Mouse (Mus musculus) forebrain, postnatal 0 days (tissue): ENCODE measurements around the gene Cyb5r3. TPM values are rescaled to one million over a fixed set of nuclear protein-coding genes. Genes with fewer than 3 reads are reported as not detected.

Experiments used
- ATAC-seq: fragments of 200-750 bp; cut with Nextera tagmentation; 2 replicates; pipeline ENCODE4 v1.8.0; 2017; ENCODE audit warnings: mild to moderate bottlenecking, moderate library complexity
- DNase-seq: peaks from one replicate; pipeline ENCODE4 v3.0.0-alpha.2; 2015
- H3K27ac ChIP-seq: fragments of 300-500 bp; sonication (generic); 2 replicates; pipeline ENCODE4 v1.5.1; 2014; ENCODE audit warnings: low read depth, mild to moderate bottlenecking, antibody characterized with exemption, low read length, moderate library complexity, mixed read lengths
- H3K27me3 ChIP-seq: fragments of 300-500 bp; sonication (generic); 2 replicates; pipeline ENCODE4 v1.6.1; 2014; ENCODE audit warnings: mild to moderate bottlenecking, low read length, mixed read lengths; ENCODE audit not compliant: insufficient read depth
- H3K36me3 ChIP-seq: fragments of 300-500 bp; sonication (generic); 2 replicates; pipeline ENCODE4 v1.6.1; 2014; ENCODE audit warnings: mild to moderate bottlenecking, moderate library complexity; ENCODE audit not compliant: insufficient read depth
- H3K4me1 ChIP-seq: fragments of 300-500 bp; sonication (generic); 2 replicates; pipeline ENCODE4 v1.6.1; 2014; ENCODE audit warnings: antibody characterized with exemption; ENCODE audit not compliant: insufficient read depth
- H3K4me2 ChIP-seq: fragments of 300-500 bp; sonication (generic); 2 replicates; pipeline ENCODE4 v1.6.1; 2014; ENCODE audit warnings: low read depth, mild to moderate bottlenecking, moderate library complexity
- H3K4me3 ChIP-seq: fragments of 300-500 bp; sonication (generic); 2 replicates; pipeline ENCODE4 v1.5.1; 2014; ENCODE audit warnings: low read depth, low read length, mixed read lengths
- H3K9ac ChIP-seq: fragments of 300-500 bp; sonication (generic); 2 replicates; pipeline ENCODE4 v1.6.1; 2014; ENCODE audit warnings: mild to moderate bottlenecking
- H3K9me3 ChIP-seq: fragments of 300-500 bp; sonication (generic); 2 replicates; pipeline ENCODE4 v1.6.1; 2016; ENCODE audit warnings: low read length
- CTCF ChIP-seq: sonication (generic); IDR thresholded peaks from 2 replicates; pipeline ENCODE4 v1.5.1; 2016; ENCODE audit warnings: antibody characterized with exemption, control low read depth, low read depth
- WGBS: fragments of 180-500 bp; shearing (Covaris S2); extraction: QIAGEN DNeasy Blood & Tissue Kit; methylation state at CpG from one replicate; pipeline ENCODE4 v1.1.7; 2014; 5-methylcytosine and 5-hydroxymethylcytosine counted together
- polyA plus RNA-seq: library from polyadenylated mRNA; unstranded; fragments of >200 nt; fragmentation: Nextera tagmentation; extraction: Ambion mirVana; gene quantifications from 2 replicates; pipeline ENCODE4 v1.2.1, GENCODE M21; 2015
- total RNA-seq: library from RNA; depleted of rRNA; stranded (reverse); fragments of >200 nt; gene quantifications from 2 replicates; pipeline ENCODE4 v1.2.3, GENCODE M21; 2014

Cyb5r3 gene
- total and polyA plus RNA-seq, 2 experiments from 2014 or later: 92.5 to 149 TPM

- Histone ChIP-seq H3K27ac (no peak overlapping the region), H3K9ac (no peak overlapping the region), H3K36me3 (no peaks in the 10 kb centered on the region), H3K27me3 (no peaks in the 10 kb centered on the region), H3K9me3 (no peaks in the 10 kb centered on the region), H3K4me2 (no peak overlapping the region), H3K4me1 (0 out of 2 replicates have a peak, but pooled peaks cover 5% of the 10 kb centered on the region), H3K4me3 (no peak overlapping the region)
- WGBS: 81% methylated on average over 7 of the region's 7 CpGs
- DNase-seq (no peak), ATAC-seq (no peak)
- TF ChIP-seq CTCF: no peak
Measured at GRCm38 (mm10) chr15:83168875-83169771, 3.3 kb downstream of the Cyb5r3 start.

- Histone ChIP-seq H3K9ac (no peak overlapping the region), H3K27ac (no peak overlapping the region), H3K4me1 (0 out of 2 replicates have a peak, but pooled peaks cover 4% of the 10 kb centered on the region), H3K4me3 (no peak overlapping the region), H3K4me2 (no peak overlapping the region), H3K27me3 (no peaks in the 10 kb centered on the region), H3K36me3 (no peaks in the 10 kb centered on the region), H3K9me3 (no peaks in the 10 kb centered on the region)
- 89% methylated on average over 3 of the region's 3 CpGs for WGBS
- DNase-seq (no peak), ATAC-seq (no peak)
- no peak for TF ChIP-seq CTCF
Measured at GRCm38 (mm10) chr15:83168311-83168710, 4.1 kb downstream of the Cyb5r3 start.

- H3K4me3 ChIP-seq: no peak overlapping the region
- H3K36me3 ChIP-seq: 0 out of 2 replicates have a peak, but pooled peaks cover 3% of the 10 kb centered on the region
- no peaks in the 10 kb centered on the region for H3K4me1 ChIP-seq
- no peak overlapping the region for H3K9ac ChIP-seq
- DNase-seq (no peak), ATAC-seq (no peak)
- no peaks in the 10 kb centered on the region for H3K27me3 ChIP-seq
- TF ChIP-seq CTCF: no peak
- no peaks in the 10 kb centered on the region for H3K9me3 ChIP-seq
- 94% methylated on average over 8 of the region's 8 CpGs for WGBS
- H3K27ac ChIP-seq: no peak overlapping the region
- no peak overlapping the region for H3K4me2 ChIP-seq
Measured at GRCm38 (mm10) chr15:83167550-83168065, 4.8 kb downstream of the Cyb5r3 start.

- H3K4me1 ChIP-seq: no peaks in the 10 kb centered on the region
- no peak overlapping the region for H3K27ac ChIP-seq
- H3K4me3 ChIP-seq: no peak overlapping the region
- WGBS: 86% methylated on average over 5 of the region's 5 CpGs
- ATAC-seq: no peak
- no peak overlapping the region for H3K9ac ChIP-seq
- no peak overlapping the region for H3K4me2 ChIP-seq
- no peak for TF ChIP-seq CTCF
- no peaks in the 10 kb centered on the region for H3K9me3 ChIP-seq
- DNase-seq: no peak
- 0 out of 2 replicates have a peak, but pooled peaks cover 6% of the 10 kb centered on the region for H3K36me3 ChIP-seq
- no peaks in the 10 kb centered on the region for H3K27me3 ChIP-seq
Measured at GRCm38 (mm10) chr15:83167126-83167525, 5.3 kb downstream of the Cyb5r3 start.

- Histone ChIP-seq H3K4me3 (no peak overlapping the region), H3K27me3 (no peaks in the 10 kb centered on the region), H3K9ac (no peak overlapping the region), H3K4me1 (no peaks in the 10 kb centered on the region), H3K4me2 (no peak overlapping the region), H3K9me3 (no peaks in the 10 kb centered on the region), H3K36me3 (0 out of 2 replicates have a peak, but pooled peaks cover 10% of the 10 kb centered on the region), H3K27ac (no peak overlapping the region)
- DNase-seq (no peak), ATAC-seq (peak; percentile 56; the same call in 1 of the 2 replicates)
- no peak for TF ChIP-seq CTCF
- 76% methylated on average over 3 of the region's 3 CpGs for WGBS
Measured at GRCm38 (mm10) chr15:83166642-83167041, 5.8 kb downstream of the Cyb5r3 start.

- H3K4me2 ChIP-seq: no peak overlapping the region
- H3K9ac ChIP-seq: no peak overlapping the region
- H3K27me3 ChIP-seq: no peaks in the 10 kb centered on the region
- DNase-seq: no peak
- no peak overlapping the region for H3K27ac ChIP-seq
- peaks cover 14% of the 10 kb centered on the region for H3K36me3 ChIP-seq
- no peak for TF ChIP-seq CTCF
- no peak for ATAC-seq
- 94% methylated on average over 13 of the region's 13 CpGs for WGBS
- no peak overlapping the region for H3K4me3 ChIP-seq
- H3K4me1 ChIP-seq: no peaks in the 10 kb centered on the region
- no peaks in the 10 kb centered on the region for H3K9me3 ChIP-seq
Measured at GRCm38 (mm10) chr15:83165526-83166315, 6.7 kb downstream of the Cyb5r3 start.
